17 mouse cellular contexts compared by ENCODE assay signal in genomic region chr14:21174804-21175203, GRCm38 (mm10).
"Had no signal": no experiment of that assay in that cellular context is flagged by ENCODE, and none has a peak within 500 bp of the region (broad histone marks: within the 10 kb centered on the region; RNA-seq: fewer than 3 reads in every experiment).

No protein-coding gene starts in this region.

- H3K4me3 ChIP-seq: liver, embryonic 15.5 days; lung, embryonic 15.5 days; midbrain, embryonic 12.5 days; midbrain, embryonic 15.5 days; neural tube, embryonic 12.5 days; stomach, embryonic 15.5 days had no signal

- H3K36me3 ChIP-seq: lung, embryonic 15.5 days; midbrain, embryonic 12.5 days; midbrain, embryonic 15.5 days; neural tube, embryonic 12.5 days; stomach, embryonic 15.5 days had no signal

- DNase-seq: liver, postnatal 0 days; lung, adult 2 months; lung, postnatal 14 days; lung, postnatal 36 days; right cerebral cortex, postnatal 14 days; thymus, adult 2 months; thymus, postnatal 25 days; thymus, postnatal 4 days had no signal

- H3K9me3 ChIP-seq: liver, embryonic 15.5 days; lung, embryonic 15.5 days; midbrain, embryonic 12.5 days; midbrain, embryonic 15.5 days; neural tube, embryonic 12.5 days; stomach, embryonic 15.5 days had no signal

- H3K4me1 ChIP-seq: liver, embryonic 15.5 days; lung, embryonic 15.5 days; midbrain, embryonic 12.5 days; midbrain, embryonic 15.5 days; neural tube, embryonic 12.5 days; stomach, embryonic 15.5 days had no signal

- H3K27me3 ChIP-seq: liver, embryonic 15.5 days; lung, embryonic 15.5 days; midbrain, embryonic 12.5 days; midbrain, embryonic 15.5 days; neural tube, embryonic 12.5 days; stomach, embryonic 15.5 days had no signal

- H3K9ac ChIP-seq: liver, embryonic 15.5 days; liver, postnatal 0 days; lung, embryonic 15.5 days; midbrain, embryonic 12.5 days; midbrain, embryonic 15.5 days; neural tube, embryonic 12.5 days; stomach, embryonic 15.5 days had no signal

- H3K27ac ChIP-seq: liver, embryonic 15.5 days; lung, embryonic 15.5 days; macrophage; midbrain, embryonic 12.5 days; midbrain, embryonic 15.5 days; neural tube, embryonic 12.5 days; stomach, embryonic 15.5 days; stomach, postnatal 0 days had no signal

- ATAC-seq: liver, postnatal 0 days; lung, postnatal 0 days; midbrain, embryonic 15.5 days had no signal
